Mouse (Mus musculus) MN1 (cell line): ENCODE results near the gene Eda.
"Not testable (repeated sequence)": the region's sequence is repeated elsewhere in the genome, so short reads cannot be mapped to it uniquely, and the experiment has no call there.

Experiments used
- DNase-seq: peaks from one replicate; pipeline ENCODE4 v3.0.0-alpha.2; 2016; ENCODE audit warnings: low spot score

Gene Eda

GRCm38 (mm10) chrX:100409245-100409644 lies 433.8 kb downstream of the Eda start:
- no peak for DNase-seq

- DNase-seq: no peak
Observed at GRCm38 (mm10) chrX:100428693-100429092, 453.3 kb downstream of the Eda start, which contains the start of gene Otud6a. Otud6a (plus strand) TSS chrX:100429013.

GRCm38 (mm10) chrX:100432311-100432710 lies 456.9 kb downstream of the Eda start:
- no peak for DNase-seq

GRCm38 (mm10) chrX:100442617-100443016 lies 467.2 kb downstream of the Eda start, which contains the start of gene Awat2:
Awat2 (minus strand) TSS chrX:100442717.
- DNase-seq: not testable (repeated sequence)

GRCm38 (mm10) chrX:100443532-100443931 lies 468.1 kb downstream of the Eda start:
- DNase-seq: no peak
